Mouse (Mus musculus): ENCODE measurements around the gene H3f3a.

Gene H3f3a

DNA sequence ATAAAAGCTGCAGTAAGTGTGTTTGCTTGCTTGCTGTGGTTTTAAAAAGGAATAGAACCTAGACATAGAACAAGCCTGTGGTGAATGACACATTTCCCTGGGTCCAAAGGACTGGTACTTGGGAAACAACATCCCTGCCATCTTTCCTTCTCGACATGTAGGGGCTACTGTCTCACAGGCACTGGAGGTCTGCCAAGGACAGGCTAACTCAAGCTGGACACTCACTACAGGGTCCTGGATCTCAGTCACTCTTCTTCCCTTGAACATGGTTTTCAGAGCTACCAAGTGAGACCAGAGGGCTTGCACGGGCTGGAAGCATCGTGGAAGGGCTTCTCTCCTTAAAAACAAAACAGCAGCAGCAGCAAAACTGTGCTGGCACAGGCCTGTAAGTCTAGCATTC lies 10.0 kb upstream of the H3f3a start:
- DNase-seq (ENCODE audit: low read depth, low spot score): no peak

DNA sequence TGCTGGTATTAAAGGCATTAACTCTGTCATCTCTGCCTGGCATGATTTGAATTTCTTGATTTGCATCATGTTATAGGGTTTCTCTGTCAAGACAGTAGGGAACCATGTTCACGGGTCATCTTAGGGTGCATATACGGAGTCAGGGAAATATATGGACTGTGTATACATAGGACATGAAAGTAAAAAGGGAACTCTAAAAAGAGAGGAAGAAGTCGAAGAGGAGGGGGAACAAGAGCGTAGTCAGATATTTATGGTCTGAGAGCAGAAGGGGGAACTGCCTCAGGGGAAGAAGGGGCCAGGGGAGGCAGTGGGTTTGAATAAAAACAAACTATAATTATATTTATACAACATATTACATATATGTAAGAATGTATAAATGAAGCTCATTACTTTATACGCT lies 8.5 kb upstream of the H3f3a start:
- no peak for DNase-seq (ENCODE audit: low read depth, low spot score)

DNA sequence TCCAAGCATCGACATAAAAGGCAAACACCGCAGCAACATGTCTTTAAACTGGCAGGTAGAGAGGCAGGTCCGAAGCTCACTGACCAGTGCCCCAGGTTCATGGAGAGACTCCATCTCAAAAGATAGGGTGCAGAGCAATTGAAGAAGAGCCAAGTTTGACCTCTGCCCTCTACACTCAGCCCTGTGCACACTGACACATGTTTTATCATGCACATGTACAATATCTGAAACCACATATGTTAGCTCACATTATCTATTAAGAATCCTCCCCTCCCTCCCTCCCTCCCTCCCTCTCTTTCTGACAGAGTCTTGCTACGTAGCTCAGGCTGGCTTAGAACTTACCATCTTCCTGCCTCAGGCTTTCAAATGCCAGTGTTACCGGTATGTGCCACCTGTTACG lies 7.4 kb upstream of the H3f3a start:
- no peak for DNase-seq (ENCODE audit: low read depth, low spot score)

DNA sequence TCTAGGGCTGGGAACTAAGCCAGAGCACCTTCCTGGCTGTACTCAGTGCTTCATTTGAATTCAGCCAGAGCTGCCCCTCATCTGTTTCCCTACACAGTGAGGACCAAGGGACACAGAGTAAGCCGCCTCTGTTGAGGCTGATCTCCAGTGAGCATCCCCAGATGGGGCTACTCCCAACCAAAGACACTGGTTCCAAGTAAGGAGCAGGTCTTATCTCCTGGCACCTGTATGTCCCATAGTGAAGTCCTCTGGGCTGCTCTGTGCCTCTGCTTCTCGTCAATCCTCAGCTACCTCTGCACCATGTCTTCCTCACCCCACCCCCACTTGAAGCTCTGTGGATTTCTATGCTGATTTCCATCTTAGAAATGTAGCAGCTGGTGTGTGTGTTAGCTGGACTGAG lies 4.3 kb upstream of the H3f3a start:
- DNase-seq (ENCODE audit: low read depth, low spot score): no peak

DNA sequence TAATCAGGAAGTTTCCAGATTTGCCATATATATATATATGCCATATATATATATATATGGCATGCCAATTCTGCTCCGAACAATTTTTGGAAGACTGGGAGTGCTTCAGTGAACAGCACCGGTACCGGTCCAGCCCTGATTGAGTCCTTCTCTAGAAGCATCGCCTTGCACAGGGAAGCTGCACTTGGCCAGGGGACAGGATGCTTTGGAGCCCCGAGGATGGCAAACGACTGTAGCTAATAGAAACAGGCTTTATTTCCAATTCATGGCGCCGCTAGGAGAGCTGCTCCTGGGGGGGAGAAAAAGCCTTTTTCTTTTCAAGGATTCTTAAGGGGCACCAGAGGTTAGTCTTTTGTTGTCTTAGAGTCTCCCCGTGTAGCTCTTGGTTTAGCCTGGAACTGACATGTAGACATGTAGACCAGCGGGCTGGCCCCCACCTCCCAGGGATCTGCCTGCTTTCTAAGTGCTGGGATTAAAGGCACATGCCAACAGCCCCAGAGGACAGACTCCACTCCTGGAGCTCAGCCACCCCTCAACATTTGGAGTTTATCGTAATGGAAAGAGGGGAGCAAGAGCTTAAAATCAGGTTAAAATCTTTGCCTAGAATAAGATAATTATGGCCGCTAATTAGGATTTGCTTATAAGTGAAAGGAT lies 1.8 kb upstream of the H3f3a start:
- no peak for DNase-seq (ENCODE audit: low read depth, low spot score)

DNA sequence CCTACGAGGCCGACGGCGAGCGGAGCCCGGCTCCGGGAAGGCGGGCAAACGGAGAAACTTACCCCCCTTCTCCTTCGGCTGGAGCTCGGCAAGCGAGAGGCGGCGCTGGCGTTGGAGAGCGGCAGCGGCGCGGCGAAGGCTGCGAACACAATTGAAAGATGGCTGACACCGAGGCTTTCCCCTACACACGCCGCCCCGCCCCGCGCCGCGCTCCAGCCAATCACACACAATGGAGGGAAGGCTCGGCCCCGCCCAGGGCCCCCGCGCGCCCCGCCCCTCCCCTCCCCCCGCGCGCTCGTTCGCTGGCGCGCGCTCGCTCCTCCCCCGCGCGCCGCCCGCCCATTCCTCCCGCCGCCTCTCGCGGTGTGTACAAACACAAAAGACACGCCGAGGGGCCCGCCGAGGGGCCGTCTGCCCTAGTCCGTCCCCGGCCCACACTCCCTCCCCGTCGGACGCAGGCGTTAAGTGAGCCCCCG lies 296 bp downstream of the H3f3a start:
- peak; percentile 97 for DNase-seq (ENCODE audit: low read depth, low spot score)

DNA sequence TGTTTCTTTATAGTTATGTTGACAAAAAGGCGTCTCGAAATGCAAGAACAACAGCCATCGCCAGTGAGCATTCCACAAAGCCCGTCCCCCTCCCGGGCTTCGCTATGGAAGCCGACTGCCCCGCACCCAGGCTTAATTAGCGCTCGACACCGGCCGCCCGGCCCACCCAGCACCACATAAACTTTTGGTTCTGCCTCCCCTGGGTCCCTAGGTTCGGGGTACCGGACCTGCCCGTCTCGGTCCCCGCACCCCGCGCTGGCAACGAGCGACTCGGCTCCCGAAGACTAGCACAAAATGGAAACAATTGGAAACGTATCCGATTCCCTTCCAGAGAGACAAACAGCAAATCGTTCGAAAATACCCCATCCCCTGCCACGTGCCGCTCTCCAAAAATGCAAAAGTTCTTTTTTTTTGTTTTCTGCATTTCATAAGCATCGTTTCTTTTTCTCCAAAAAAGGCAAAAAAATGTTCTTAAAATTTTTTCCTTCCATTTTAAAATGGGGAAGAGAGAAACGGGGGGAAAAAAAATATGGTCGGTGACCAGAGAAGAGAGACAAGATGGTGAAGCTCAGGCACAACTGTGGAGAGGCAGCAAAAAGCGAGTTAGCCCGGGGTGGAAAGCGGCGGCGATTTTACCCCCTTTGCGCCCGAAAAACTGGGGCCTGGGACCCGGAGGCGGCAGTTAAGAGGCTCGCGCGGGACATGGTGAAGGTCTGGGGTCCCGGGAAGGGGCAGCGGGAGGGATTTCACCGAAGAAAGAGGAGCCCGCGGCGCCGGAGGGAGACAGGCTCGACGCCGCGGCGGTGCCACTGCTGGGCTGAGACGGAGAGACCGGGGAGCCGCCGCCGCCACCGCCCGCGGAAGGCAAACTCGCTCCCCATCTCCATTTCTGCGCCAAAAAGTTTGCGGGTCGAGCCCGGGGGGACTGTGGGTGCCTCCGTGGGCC lies 1.0 kb downstream of the H3f3a start:
- DNase-seq (ENCODE audit: low read depth, low spot score): peak; percentile 71

DNA sequence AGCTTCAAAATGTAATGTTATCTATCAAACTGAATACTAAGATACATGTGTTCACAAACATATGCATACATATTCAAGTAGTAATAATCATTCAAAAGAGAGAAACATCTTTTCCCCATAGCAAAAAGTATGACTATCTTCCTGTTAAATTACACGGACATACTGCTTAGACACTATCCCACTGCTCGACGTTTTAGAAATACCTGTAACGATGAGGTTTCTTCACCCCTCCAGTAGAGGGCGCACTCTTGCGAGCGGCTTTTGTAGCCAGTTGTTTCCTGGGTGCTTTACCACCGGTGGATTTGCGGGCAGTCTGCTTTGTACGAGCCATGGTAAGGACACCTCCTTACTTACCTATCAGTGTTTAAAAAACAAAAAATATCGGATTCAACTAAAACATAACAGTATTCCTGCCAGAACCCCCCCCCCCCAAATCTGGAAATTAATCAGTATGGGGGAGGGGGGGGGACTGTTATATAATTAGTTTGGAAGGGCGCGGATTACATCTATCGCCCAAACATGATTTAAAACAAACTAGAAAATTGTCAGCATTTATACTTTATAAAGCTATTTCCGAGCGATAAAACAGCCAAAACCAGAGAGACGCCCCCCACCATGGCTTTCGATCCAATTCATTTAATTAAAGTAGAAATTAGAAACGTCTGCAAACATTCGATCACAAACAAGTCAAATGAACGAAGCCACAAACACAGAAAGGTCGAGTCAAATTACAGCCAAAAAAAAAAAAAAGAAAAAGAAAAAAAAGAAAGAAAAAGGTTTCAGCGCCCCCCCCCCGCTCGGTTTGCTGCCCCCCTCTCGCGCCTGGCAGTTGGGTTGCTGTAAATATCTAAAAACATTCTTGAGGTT lies 1.9 kb downstream of the H3f3a start:
- DNase-seq (ENCODE audit: low read depth, low spot score): peak; percentile 62

DNA sequence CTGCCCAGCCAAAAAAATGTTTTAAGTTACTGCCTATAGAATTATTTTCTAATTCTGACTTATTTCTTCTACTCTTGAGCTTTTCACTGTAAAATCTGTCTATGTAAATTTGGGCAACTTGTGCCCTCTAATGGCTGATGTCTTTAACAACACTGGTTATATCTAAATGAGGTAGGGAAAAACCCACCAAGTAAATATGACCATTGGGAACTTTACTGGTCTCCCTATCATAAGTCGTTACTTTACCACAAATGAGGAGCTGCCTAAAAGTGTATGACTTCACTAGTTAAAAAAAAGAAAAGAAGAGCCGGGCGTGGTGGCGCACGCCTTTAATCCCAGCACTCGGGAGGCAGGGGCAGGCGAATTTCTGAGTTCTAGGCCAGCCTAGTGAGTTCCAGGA lies 2.8 kb downstream of the H3f3a start:
- DNase-seq (ENCODE audit: low read depth, low spot score): peak; percentile 68

DNA sequence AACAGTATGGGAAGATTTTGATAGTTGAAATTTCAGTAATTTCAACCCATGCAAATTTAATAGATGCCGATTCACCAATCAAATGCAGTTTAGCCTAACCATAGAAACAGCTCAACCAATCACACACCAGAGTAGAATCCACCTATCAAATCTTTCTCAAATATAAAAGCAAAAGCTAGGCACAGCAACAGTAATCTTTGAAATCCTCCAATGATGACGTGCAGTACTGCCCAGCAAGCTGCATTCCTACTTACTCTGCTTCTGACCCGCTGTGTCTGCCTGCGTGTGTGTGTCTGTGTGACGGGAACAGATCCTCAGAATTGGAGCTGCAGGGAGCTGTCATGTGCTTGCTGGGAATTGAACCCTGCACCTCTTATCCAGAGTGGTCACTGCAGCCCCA lies 4.9 kb downstream of the H3f3a start:
- no peak for DNase-seq (ENCODE audit: low read depth, low spot score)

DNA sequence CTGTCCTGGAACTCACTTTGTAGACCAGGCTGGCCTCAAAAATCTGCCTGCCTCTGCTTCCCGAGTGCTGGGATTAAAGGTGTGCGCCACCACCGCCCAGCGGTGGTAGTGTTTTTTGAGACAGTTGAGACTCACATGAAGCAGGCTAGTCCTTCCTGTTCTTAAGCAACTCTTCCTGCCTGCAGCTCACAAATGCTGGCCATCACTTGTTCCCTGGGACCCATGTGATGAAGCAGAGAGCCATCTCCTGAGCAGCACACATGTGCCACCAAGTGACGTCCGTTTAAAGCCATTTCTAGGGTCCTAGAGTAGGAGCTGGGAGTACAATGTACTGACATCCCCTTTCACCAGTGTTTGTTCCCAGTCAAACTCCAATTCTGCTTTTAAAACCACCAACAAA lies 9.9 kb downstream of the H3f3a start:
- no peak for DNase-seq (ENCODE audit: low read depth, low spot score)

DNA sequence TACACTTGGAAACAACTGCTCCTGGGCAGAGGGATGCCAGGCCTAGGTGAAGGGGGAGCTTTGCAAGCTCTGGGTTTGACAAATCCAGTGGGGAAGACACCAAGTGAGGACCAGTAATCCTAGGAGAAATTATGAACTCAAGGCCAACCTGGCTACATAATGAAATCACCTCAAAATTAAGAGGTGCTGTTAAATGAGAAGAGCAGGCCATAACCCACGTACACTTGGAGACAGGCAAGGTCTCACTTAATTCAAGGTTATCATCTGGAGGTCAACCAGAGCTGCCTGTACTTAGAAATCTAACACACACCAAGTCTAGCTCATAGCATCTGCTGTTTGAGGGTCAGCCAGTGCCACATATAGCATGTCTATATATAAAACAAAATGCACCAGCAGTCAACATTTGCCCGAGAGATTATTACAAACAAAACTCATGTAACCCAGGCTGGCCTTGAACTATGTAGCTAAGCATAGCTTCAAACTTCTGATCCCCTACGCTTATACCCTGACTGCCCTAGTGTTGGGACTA lies 12.2 kb downstream of the H3f3a start:
- DNase-seq (ENCODE audit: low read depth, low spot score): no peak

DNA sequence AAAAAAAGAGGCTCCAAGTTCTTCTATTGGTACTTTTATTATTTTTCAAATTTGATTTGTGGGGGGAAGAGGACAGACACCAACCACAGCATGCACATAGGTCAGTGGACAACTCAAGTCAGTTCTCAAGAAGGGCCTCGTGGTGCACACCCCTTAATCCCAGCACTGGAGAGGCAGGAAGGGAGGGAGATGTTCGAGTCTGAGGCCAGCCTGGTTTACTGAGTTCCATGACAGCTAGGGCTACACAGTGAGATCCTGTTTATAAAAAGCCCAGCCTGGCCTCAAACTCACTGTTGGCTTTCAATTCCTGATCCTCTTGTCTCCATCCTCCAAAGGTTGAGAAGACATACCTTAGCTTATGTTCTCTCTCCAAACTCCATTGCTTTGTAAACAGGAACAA lies 12.9 kb downstream of the H3f3a start:
- no peak for DNase-seq (ENCODE audit: low read depth, low spot score)

DNA sequence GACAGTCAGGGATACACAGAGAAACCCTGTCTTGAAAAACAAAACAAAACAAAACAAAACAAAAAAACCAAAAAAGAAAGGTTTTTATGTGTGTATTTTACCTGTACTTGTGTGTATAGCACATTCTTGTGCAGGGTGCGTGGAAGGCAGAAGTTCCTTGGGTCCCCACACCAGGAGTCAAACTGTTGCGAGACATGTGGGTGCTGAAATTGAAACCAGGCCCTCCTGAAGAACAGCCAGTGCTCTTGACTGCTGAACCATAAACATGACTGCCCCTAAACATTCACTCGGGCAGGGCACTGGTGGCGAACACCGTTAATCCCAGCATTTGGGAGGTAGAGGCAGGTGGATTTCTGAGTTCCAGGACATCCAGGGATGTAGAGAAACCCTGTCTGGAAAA lies 13.7 kb downstream of the H3f3a start:
- DNase-seq (ENCODE audit: low read depth, low spot score): no peak

DNA sequence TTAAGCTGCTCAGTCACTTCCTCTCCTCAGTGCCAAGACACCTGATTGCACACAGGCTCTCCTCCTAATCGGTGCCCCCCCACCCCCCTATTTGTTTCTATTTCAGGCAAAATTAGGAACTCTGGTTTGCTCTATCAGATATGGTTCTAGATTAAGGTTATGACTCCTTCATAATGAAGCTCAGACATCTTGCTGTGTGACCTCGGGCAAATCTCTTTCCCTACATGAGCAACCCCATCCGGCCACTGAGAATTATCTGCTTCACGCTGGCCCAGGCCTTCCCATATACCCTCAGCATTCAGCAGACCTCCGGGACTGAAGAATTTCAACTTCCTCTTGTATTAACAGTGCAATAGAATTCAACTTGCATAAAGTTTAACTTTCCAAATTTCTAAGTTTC lies 14.5 kb downstream of the H3f3a start:
- no peak for DNase-seq (ENCODE audit: low read depth, low spot score)

DNA sequence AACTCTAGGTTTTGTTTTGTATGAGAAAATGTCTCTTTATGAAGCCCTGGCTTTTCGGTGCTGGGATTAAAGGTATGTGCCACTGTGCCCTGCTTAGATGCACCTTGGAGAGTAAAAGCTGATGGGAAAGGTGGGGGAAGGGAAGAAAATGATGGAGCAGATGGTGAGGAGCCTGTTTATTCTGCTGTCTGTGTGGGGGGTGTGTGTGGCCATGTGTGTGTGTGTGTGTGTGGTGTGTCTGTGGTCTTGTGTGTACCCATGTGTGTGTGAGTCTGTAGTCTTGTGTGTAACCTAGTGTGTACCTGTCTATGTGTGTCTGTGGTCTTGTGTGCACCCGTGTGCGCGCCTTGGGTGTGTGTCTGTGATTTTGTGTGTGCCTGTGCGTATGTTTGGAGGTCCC lies 15.1 kb downstream of the H3f3a start:
- no peak for DNase-seq (ENCODE audit: low read depth, low spot score)

DNA sequence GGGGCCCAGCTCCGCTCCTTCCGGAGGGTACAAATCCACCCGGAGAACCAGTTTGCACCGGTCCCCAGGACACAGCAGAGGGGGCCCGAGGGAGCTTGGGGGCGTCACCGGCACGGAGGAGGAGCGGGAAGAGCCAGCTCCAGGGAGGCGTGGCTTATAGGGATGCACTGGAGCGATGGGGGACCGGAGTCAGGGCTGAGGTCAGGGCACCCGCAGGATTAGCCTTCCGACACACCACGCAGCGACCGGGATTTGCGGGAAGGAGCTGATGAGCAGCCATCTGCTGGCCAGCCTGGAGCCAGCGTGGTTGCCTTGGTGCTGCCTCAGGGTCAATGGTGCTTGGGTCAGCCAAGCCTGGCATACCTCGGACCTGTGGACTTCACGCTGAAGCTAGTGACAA lies 19.6 kb downstream of the H3f3a start:
- no peak for DNase-seq (ENCODE audit: low read depth, low spot score)

DNA sequence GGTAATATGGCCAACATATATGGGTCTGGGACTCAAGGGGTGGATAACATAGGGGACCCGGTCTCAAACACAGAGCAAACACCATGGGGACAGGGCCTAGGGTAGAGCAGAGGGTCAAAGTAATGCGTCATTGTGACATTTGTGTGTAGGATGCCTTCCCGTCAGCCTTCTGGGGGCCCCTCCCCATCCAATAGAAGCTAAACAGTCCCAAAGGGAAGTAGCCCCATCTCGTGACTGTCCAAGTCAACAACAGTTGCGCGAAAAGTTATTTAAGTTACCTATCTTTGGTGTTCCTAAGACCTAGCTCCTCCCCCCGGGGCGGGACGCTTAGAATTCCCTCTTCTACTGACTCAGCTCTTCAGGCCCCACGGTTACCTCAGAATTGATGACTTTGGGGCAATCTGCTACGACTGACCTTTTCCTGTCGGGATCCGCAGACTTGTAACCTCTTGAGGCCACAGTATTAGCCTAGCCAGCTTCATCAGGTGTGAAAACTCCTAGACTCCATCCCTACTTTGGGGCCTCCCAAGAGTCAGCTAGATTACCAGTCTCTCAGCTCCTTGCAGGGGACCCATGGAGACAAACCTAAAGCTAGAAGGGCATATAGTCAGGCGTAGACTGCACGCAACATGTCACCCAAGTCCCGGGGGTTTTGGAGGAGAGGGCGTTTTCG lies 20.2 kb downstream of the H3f3a start:
- DNase-seq (ENCODE audit: low read depth, low spot score): no peak

DNA sequence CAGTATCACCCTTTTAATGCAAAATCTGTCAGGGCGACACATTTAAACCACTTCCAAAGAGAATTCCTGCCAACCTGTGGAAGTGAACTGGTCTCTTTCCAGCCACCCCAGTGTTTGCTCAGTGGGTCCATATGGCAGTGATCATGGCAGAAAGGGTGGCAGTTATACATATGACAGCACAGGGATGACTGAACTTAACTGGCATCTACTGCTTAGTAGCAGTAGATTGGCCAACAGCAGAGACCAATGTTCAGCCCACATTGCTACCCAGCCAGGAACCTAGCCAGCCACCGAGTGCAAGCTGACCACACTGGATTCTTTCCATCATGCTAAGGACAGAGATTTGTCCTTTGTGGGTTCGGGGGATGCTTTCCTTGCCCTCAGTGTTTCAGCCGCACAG lies 20.9 kb downstream of the H3f3a start:
- DNase-seq (ENCODE audit: low read depth, low spot score): no peak

DNA sequence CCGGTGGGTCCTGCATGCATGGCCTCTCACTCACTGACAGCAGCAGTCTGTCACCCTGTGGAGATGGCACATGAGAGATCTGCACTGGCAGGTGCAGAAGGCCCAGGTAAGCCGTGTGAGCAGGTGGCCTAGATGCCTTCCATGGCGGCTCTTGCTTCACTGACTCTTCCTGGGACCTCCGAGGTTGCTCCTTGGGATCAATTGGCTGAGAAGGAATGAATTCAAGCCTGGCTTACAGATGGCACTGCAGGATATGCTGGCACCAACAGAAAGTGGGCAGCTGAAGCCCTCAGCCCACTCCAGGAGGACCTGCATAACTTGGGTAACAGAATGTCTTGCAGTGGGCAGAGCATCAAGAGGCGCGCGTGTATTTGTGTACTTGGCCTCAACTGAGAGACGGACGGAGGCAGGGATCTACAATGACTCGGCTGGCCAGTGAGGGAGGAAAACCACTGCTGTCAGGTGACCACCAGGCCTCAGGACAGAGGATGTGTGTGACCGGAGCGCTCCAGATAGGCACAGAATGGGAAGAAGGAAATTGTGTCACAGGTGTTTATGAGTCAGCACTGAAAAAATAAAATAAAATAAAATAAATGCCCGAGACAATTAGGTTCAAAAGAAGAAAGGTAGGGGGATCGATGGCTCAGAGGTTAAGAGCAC lies 21.8 kb downstream of the H3f3a start:
- no peak for DNase-seq (ENCODE audit: low read depth, low spot score)

DNA sequence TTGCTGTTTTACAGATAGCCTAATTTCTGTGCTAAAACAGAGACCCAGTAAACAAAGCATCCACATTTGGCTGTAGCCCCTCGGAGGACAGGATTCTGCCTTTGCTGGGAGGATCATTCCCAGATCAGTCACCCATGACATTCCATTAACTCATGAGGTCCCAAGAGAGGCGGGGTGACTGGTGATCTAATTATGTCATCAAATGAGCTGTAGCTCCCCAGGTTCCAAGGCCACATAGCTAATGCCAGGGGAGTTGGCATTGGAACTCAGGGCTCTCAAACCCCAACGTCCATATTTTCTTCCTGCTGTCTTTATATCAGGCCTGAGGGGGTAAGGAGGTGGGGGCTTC lies 30.2 kb downstream of the H3f3a start:
- DNase-seq (ENCODE audit: low read depth, low spot score): no peak
